Mouse (Mus musculus) midbrain, embryonic 12.5 days (tissue): Measurements from ENCODE around the gene Rab11fip4. TPM values are rescaled to one million over a fixed set of nuclear protein-coding genes. Genes with fewer than 3 reads are reported as not detected.
A peak's percentile ranks its signal among the peaks of the same experiment; 100 is the strongest.

ENCODE experiments used
- ATAC-seq: fragments of 200-750 bp; cut with Nextera tagmentation; 2 replicates; pipeline ENCODE4 v1.8.0; 2017; ENCODE audit warnings: low read depth, moderate TSS enrichment, moderate library complexity; ENCODE audit not compliant: low FRiP score
- H3K27ac ChIP-seq: fragments of 300-500 bp; sonication (generic); replicated peaks from 2 replicates; pipeline ENCODE4 v1.5.1; 2016; ENCODE audit warnings: mild to moderate bottlenecking
- H3K27me3 ChIP-seq: fragments of 300-500 bp; sonication (generic); 2 replicates; pipeline ENCODE4 v1.6.1; 2016; ENCODE audit warnings: mild to moderate bottlenecking
- H3K36me3 ChIP-seq: fragments of 300-500 bp; sonication (generic); 2 replicates; pipeline ENCODE4 v1.6.1; 2016
- H3K4me1 ChIP-seq: fragments of 300-500 bp; sonication (generic); 2 replicates; pipeline ENCODE4 v1.6.1; 2016
- H3K4me2 ChIP-seq: fragments of 300-500 bp; sonication (generic); replicated peaks from 2 replicates; pipeline ENCODE4 v1.6.1; 2016; ENCODE audit warnings: mild to moderate bottlenecking, moderate library complexity
- H3K4me3 ChIP-seq: fragments of 300-500 bp; sonication (generic); 2 replicates; pipeline ENCODE4 v1.5.1; 2016; ENCODE audit warnings: mild to moderate bottlenecking
- H3K9ac ChIP-seq: fragments of 300-500 bp; sonication (generic); replicated peaks from 2 replicates; pipeline ENCODE4 v1.6.1; 2016; ENCODE audit warnings: mild to moderate bottlenecking, moderate library complexity
- H3K9me3 ChIP-seq: fragments of 300-500 bp; sonication (generic); 2 replicates; pipeline ENCODE4 v1.6.1; 2016; ENCODE audit warnings: mild to moderate bottlenecking
- WGBS: fragments of 180-500 bp; shearing (Covaris S2); methylation state at CpG from one replicate; pipeline ENCODE4 v1.1.7; 2016; 5-methylcytosine and 5-hydroxymethylcytosine counted together
- polyA plus RNA-seq: library from polyadenylated mRNA; unstranded; fragments of >200 nt; fragmentation: Nextera tagmentation; extraction: Ambion mirVana; gene quantifications from 2 replicates; pipeline ENCODE4 v1.2.1, GENCODE M21; 2016

Rab11fip4 gene
- polyA plus RNA-seq, 1 experiment from 2014 or later: 20.6 TPM

- no peaks in the 10 kb centered on the region for H3K9me3 ChIP-seq
- H3K4me3 ChIP-seq: no peak overlapping the region
- H3K27ac ChIP-seq: no peak overlapping the region
- no peak overlapping the region for H3K4me2 ChIP-seq
- H3K4me1 ChIP-seq: peaks cover 17% of the 10 kb centered on the region
- 0 out of 2 replicates have a peak, but pooled peaks cover 10% of the 10 kb centered on the region for H3K27me3 ChIP-seq
- H3K9ac ChIP-seq: no peak overlapping the region
- no peaks in the 10 kb centered on the region for H3K36me3 ChIP-seq
- WGBS: 92% methylated on average over 10 of the region's 10 CpGs
- no peak for ATAC-seq
Observed at GRCm38 (mm10) chr11:79658205-79658825, 67.3 kb downstream of the Rab11fip4 start.

GRCm38 (mm10) chr11:79660361-79661205, 69.6 kb downstream of the Rab11fip4 start:
- H3K4me1 ChIP-seq: peaks cover 17% of the 10 kb centered on the region
- H3K9me3 ChIP-seq: no peaks in the 10 kb centered on the region
- peak; percentile 84 for ATAC-seq
- H3K4me3 ChIP-seq: peak overlapping the region; percentile 58
- H3K4me2 ChIP-seq: peak overlapping the region; percentile 91
- peak overlapping the region; percentile 69 for H3K9ac ChIP-seq
- under 1% methylated on average over 69 of the region's 69 CpGs for WGBS
- H3K36me3 ChIP-seq: no peaks in the 10 kb centered on the region
- H3K27me3 ChIP-seq: 0 out of 2 replicates have a peak, but pooled peaks cover 10% of the 10 kb centered on the region
- H3K27ac ChIP-seq: peak overlapping the region; percentile 20

DNA sequence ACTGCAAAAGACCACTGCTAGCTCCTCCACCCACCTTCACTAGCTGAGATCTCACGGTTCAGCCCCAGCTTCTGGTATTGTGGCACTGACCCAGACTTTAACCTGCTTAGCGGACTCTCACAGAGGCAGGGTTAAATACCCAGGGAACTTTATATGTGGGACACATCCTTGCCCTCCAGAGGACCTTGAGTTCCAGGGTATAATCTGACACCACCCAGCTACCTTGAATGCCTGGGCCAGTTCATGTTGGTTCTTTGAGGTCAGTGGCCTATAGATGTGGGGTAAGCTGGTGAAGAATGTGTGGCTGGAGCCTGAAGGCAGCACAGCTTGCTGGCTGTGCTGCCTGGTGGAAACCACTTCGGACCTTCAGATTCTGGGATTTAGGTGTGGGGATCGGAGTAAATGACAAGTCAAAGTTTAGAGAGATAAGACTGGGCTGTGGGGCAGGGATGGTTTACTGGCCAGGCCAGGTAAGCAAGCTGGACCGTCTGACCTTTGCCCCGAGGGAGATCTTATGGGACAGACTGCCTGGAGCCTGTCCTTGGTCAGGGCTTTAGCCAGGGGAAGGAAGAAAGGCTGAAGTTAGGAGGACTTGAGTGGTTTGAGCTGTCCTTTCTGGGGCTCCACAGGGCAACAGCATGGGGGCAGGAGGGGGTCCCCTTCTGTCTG, 71.0 kb downstream of the Rab11fip4 start:
- 0 out of 2 replicates have a peak overlapping the region, but pooled peaks have one; percentile 69 for H3K9ac ChIP-seq
- H3K27ac ChIP-seq: no peak overlapping the region
- 0 out of 2 replicates have a peak, but pooled peaks cover 10% of the 10 kb centered on the region for H3K27me3 ChIP-seq
- ATAC-seq: no peak
- peak overlapping the region; percentile 91 for H3K4me2 ChIP-seq
- no peaks in the 10 kb centered on the region for H3K9me3 ChIP-seq
- no peaks in the 10 kb centered on the region for H3K36me3 ChIP-seq
- H3K4me3 ChIP-seq: peak overlapping the region; percentile 58
- peaks cover 17% of the 10 kb centered on the region for H3K4me1 ChIP-seq
- WGBS: 50% methylated on average over 6 of the region's 6 CpGs

DNA sequence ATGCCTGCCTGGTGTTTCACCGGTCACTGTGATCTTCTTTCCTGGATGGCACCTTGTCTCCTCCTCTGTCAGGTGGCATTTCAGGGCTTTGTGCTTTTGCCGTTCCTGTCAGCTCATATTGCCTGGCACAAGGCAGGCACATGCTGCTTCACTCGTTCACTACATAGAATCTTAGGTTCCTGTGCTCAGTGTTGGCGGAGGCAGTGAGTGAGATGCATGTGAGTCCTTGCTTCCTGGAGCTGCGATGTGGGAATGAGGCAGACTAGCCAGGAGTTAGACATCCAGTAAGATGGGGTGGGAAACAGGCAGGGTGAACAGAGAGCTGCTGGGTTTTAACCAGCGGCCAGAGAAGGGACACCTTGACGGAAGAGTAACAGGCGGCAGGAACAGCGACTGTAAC, 72.1 kb downstream of the Rab11fip4 start:
- Histone ChIP-seq H3K9ac (no peak overlapping the region), H3K4me3 (no peak overlapping the region), H3K9me3 (no peaks in the 10 kb centered on the region), H3K27me3 (0 out of 2 replicates have a peak, but pooled peaks cover 10% of the 10 kb centered on the region), H3K36me3 (no peaks in the 10 kb centered on the region), H3K27ac (no peak overlapping the region), H3K4me2 (no peak overlapping the region), H3K4me1 (peaks cover 17% of the 10 kb centered on the region)
- no peak for ATAC-seq
- 84% methylated on average over 9 of the region's 9 CpGs for WGBS

DNA sequence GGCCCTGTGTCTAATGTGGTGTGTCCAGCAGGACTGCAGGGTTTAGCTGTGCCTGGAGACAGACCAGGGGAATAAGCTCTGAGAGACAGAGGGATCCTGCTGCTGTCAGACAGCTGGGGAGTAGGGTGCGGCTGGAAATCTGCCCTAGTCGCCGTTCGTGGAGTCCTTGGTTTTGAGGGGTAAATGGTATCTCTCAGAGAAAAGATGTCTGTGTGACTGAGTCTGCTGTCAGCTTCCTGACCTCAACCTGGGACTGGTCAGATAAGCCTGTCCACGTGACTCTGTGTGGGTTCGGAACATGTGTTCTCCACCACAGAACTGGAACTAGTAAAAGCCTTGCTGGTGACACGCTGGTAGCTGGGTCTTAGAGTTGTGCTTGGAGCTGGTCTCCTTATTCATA, 72.6 kb downstream of the Rab11fip4 start:
- WGBS: 90% methylated on average over 7 of the region's 7 CpGs
- Histone ChIP-seq H3K4me2 (no peak overlapping the region), H3K36me3 (no peaks in the 10 kb centered on the region), H3K4me3 (no peak overlapping the region), H3K9me3 (no peaks in the 10 kb centered on the region), H3K27me3 (0 out of 2 replicates have a peak, but pooled peaks cover 10% of the 10 kb centered on the region), H3K4me1 (peaks cover 17% of the 10 kb centered on the region), H3K9ac (no peak overlapping the region), H3K27ac (no peak overlapping the region)
- ATAC-seq: no peak

DNA sequence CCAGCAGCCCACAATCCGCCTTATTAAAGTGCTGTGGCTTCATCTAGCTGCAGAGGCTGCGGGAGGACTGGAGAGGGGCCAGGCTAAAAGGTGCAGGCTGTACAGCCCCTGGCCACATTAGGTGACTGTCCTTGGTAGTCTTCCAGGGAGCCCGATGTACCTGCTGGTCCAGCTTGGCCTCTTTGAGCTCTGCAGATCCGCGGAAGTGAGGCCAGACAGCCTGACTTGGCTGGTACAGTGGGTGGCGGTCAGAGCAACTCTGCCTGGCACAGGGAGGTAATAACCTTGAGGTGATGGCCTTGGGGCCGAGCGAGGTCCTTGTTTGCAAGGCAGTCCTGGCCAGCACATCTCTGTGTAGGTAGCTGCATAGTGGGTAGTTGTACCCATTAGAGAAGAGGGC, 75.5 kb downstream of the Rab11fip4 start:
- H3K27me3 ChIP-seq: 0 out of 2 replicates have a peak, but pooled peaks cover 2% of the 10 kb centered on the region
- no peak overlapping the region for H3K4me2 ChIP-seq
- WGBS: 93% methylated on average over 8 of the region's 8 CpGs
- no peak overlapping the region for H3K9ac ChIP-seq
- peaks cover 17% of the 10 kb centered on the region for H3K4me1 ChIP-seq
- no peak overlapping the region for H3K27ac ChIP-seq
- H3K9me3 ChIP-seq: no peaks in the 10 kb centered on the region
- H3K4me3 ChIP-seq: no peak overlapping the region
- ATAC-seq: no peak
- H3K36me3 ChIP-seq: no peaks in the 10 kb centered on the region

GRCm38 (mm10) chr11:79669210-79669609, 78.2 kb downstream of the Rab11fip4 start:
- H3K4me2 ChIP-seq: no peak overlapping the region
- H3K4me1 ChIP-seq: peaks cover 16% of the 10 kb centered on the region
- H3K27ac ChIP-seq: no peak overlapping the region
- H3K36me3 ChIP-seq: no peaks in the 10 kb centered on the region
- no peaks in the 10 kb centered on the region for H3K9me3 ChIP-seq
- 64% methylated on average over 6 of the region's 6 CpGs for WGBS
- no peak overlapping the region for H3K9ac ChIP-seq
- ATAC-seq: no peak
- H3K27me3 ChIP-seq: no peaks in the 10 kb centered on the region
- H3K4me3 ChIP-seq: no peak overlapping the region

- no peak for ATAC-seq
- H3K4me2 ChIP-seq: no peak overlapping the region
- no peak overlapping the region for H3K27ac ChIP-seq
- WGBS: 61% methylated on average over 3 of the region's 3 CpGs
- H3K27me3 ChIP-seq: no peaks in the 10 kb centered on the region
- H3K4me1 ChIP-seq: peaks cover 17% of the 10 kb centered on the region
- no peaks in the 10 kb centered on the region for H3K9me3 ChIP-seq
- no peak overlapping the region for H3K4me3 ChIP-seq
- H3K9ac ChIP-seq: no peak overlapping the region
- H3K36me3 ChIP-seq: no peaks in the 10 kb centered on the region
Observed at GRCm38 (mm10) chr11:79669947-79670346, 78.9 kb downstream of the Rab11fip4 start.

GRCm38 (mm10) chr11:79670411-79670945, 79.5 kb downstream of the Rab11fip4 start:
- H3K27ac ChIP-seq: no peak overlapping the region; the same call in 1 of the 2 replicates
- no peak overlapping the region for H3K9ac ChIP-seq
- H3K27me3 ChIP-seq: no peaks in the 10 kb centered on the region
- no peak overlapping the region for H3K4me2 ChIP-seq
- WGBS: 78% methylated on average over 7 of the region's 7 CpGs
- H3K4me3 ChIP-seq: no peak overlapping the region
- ATAC-seq: no peak
- no peaks in the 10 kb centered on the region for H3K36me3 ChIP-seq
- no peaks in the 10 kb centered on the region for H3K9me3 ChIP-seq
- peaks cover 22% of the 10 kb centered on the region for H3K4me1 ChIP-seq

- H3K4me1 ChIP-seq: peaks cover 32% of the 10 kb centered on the region
Observed at GRCm38 (mm10) chr11:79671668-79672281, 80.8 kb downstream of the Rab11fip4 start.

DNA sequence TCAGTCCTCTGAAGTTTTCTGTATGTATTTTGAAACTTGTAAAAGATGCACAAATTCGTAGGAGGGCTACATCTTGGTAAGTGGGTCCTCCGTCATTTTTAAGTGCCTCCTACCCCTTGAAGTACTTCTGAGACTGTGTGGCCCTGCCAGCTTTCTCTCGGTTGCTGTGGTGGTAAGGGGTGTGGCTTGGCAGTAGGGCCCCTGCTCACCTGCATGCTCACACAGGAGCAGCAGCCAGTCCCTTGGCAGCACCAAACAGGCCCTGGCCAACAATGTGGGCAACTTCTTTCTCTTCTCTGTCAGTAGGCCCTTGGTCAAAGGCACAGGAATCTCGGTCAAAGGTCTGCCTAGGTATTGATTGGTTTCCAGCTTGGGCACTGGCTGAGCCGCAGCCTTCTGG, 82.1 kb downstream of the Rab11fip4 start:
- Histone ChIP-seq H3K4me1 (peaks cover 32% of the 10 kb centered on the region), H3K27me3 (no peaks in the 10 kb centered on the region), H3K27ac (no peak overlapping the region), H3K9me3 (no peaks in the 10 kb centered on the region), H3K36me3 (no peaks in the 10 kb centered on the region), H3K9ac (no peak overlapping the region), H3K4me3 (no peak overlapping the region), H3K4me2 (no peak overlapping the region)
- 76% methylated on average over 5 of the region's 5 CpGs for WGBS
- no peak for ATAC-seq

More at GRCm38 (mm10) chr11:79671668-79672281, 80.8 kb downstream of the Rab11fip4 start:
- Histone ChIP-seq H3K4me3 (no peak overlapping the region), H3K36me3 (no peaks in the 10 kb centered on the region), H3K27me3 (no peaks in the 10 kb centered on the region), H3K27ac (no peak overlapping the region), H3K4me2 (no peak overlapping the region), H3K9ac (no peak overlapping the region), H3K9me3 (no peaks in the 10 kb centered on the region)
- ATAC-seq: no peak
- WGBS: 53% methylated on average over 6 of the region's 6 CpGs
